Mouse (Mus musculus) liver, adult 2 months (tissue): ENCODE measurements around the gene Ddx5.

Source experiments
- CTCF ChIP-seq: fragments of 200-500 bp; IDR thresholded peaks from 2 replicates; pipeline ENCODE4 v1.5.1; 2011; ENCODE audit warnings: low read depth, low read length, control low read depth
- POLR2A ChIP-seq: fragments of 200-500 bp; IDR thresholded peaks from 2 replicates; pipeline ENCODE4 v1.6.1; 2011; ENCODE audit warnings: low read length, control low read depth; ENCODE audit not compliant: insufficient read depth; ENCODE audit errors: extremely low read depth

DNA sequence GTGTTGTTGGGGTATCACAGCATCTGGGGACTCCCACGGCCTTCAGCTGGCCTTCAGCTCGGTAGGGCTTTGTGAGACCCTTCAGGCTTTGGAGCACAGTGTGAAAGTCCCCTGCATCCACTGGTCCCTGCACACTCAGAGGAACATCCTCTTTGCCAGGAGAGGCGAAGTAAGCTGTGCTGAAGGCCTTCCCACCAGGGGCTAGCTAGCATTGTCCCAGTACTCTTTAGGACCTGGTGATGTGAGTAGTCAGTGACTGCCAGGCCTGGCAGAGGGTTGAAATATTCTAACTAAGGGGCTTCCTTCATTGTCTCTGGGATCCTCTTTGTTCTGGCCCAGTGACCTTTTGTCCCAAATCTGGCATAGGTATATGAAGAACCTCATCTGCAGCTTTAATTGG, 52.4 kb downstream of the Ddx5 start:
- no peak for TF ChIP-seq POLR2A
- no peak for TF ChIP-seq CTCF
